Mouse (Mus musculus) left cerebral cortex, postnatal 25 days (tissue): ENCODE results near the gene Coro7. TPM values are rescaled to one million over a fixed set of nuclear protein-coding genes. Genes with fewer than 3 reads are reported as not detected.

Experiments
- DNase-seq, 2 experiments: peaks; one replicate each; pipeline ENCODE4 v3.0.0; 2022; ENCODE audit warnings: low spot score in 2 of 2, mixed read lengths in 1 of 2
- intact Hi-C: fragments of 180-260 bp; cut with DNase I; formaldehyde crosslinking; loops from one replicate; pipeline ENCODE4 v1.15.1; 2025
- total RNA-seq, 2 experiments: library from RNA; stranded (reverse); gene quantifications; 2 replicates each; pipeline ENCODE4 v1.2.3; 2021

Gene Coro7
- total RNA-seq, 2 experiments from 2014 or later = 82.0 to 92.7 TPM

DNA sequence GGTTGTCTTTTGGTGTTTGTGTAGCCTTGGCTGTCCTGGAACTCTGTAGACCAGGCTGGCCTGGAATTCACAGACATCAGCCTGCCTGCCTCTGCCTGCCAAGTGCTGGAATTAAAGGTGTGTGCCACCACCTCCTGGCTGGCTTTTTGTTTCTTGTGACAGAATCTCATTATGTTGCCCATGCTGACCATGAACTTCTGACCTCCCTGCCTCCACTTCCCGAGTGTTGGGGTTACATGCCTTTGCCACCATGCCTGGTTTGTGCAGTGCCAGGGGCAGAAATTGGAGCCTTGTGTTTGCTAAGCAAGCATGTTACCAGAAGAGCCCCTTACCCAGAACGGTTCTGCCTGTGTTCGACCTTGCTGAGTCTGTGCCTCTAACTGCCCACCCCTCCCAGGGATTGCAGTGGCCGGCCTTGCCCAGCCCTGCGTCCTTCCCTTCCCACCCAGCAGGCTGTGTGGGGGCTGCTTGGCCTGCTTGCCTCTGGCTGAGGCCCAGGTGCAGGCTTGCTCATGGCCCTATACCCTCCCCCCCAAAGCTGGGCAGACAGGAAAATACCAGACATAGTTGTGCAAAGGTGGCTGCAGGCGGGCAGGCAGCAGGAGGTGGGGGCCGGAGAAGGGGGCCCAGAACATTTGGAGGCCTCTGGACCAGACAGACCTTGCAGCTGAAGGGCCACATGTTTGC, 76.7 kb downstream of the Coro7 start:
- peak in 1 of 2 experiments; percentile 15 for DNase-seq
- intact Hi-C loops = no loop called here

DNA sequence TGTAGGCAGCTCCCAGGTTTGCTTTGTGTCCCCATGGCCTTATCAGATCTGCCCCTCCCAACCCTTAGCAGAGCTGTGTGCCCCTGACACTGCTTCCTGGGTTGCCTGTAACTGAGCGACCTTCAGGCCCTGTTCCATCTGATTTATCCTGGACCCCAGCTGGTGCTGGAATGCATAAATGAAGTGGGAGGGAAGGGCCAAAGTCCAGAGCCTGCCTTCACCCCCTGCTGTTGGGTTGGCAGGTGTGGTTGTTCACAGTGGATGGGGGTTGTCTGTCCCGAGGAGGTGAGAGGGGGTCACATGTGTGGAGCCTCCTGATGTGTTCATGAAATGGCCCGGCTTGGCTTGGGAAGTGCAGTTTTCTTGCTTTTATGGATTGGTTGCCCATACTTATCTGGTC, 77.4 kb downstream of the Coro7 start:
- no peak for DNase-seq
- intact Hi-C loops = no loop called here

DNA sequence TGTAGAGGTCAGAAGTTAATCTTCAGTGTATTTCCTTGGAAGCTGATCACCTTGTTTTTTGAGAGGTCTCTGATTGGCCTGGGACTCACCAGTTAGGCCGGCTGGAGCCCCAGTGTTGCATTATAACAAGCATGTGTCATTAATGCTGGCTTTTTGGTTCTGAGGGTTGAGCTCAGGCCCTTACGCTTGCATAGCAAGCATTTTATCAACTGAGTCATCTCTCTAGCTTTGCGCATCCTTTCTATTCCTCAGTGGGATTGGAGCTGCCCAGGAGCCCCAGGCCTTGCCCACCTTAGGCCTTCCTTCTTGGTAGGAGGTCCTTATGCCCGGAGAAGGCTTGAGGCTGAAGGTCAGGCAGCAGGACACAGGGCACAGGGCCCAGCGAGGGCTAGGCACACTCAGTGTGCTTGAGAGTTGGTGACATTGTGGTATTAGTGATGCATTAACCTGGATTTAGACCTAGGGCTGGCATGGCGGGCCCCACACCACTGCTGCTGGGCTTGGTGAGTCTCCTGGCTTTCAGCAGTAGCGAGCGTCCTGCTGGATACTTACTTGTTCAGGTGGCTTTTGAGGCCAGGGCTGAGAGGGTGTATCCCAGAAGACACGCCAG, 78.8 kb downstream of the Coro7 start:
- DNase-seq = no peak
- intact Hi-C loops = no loop called here

GRCm38 (mm10) chr16:4599616-4600015, 80.0 kb downstream of the Coro7 start:
- intact Hi-C loops = no loop called here
- DNase-seq = no peak

- intact Hi-C loops = no loop called here
These were observed 80.6 kb downstream of the Coro7 start for GRCm38 (mm10) chr16:4598891-4599543.

DNA sequence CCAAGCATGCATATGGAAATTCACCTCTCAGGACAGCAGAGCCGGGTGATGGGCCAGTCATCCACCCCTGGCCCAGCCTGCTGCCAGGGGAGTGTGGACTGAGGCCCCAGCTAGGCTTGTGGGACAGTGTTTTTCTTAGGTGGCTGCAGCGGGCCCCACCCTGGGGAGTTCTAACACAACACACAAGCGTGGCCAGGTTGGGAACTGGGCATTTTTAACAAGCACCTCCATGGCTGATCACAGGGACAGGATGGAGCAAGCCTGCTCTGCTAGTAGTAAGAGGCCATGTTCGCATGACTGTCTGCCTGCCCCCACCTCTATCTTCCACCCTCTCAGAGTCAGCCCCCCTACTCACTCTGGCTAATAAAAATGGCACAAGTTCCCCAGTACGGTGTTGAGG, 81.5 kb downstream of the Coro7 start:
- DNase-seq = no peak
- intact Hi-C loops = no loop called here

More at GRCm38 (mm10) chr16:4598891-4599543, 80.6 kb downstream of the Coro7 start:
- peak in 1 of 2 experiments; percentile 19 for DNase-seq

GRCm38 (mm10) chr16:4597296-4597695, 82.3 kb downstream of the Coro7 start:
- no peak for DNase-seq
- intact Hi-C loops = no loop called here

- no peak for DNase-seq
- intact Hi-C loops = no loop called here
These were observed 82.7 kb downstream of the Coro7 start for GRCm38 (mm10) chr16:4596836-4597235.

- intact Hi-C loops = no loop called here
- no peak for DNase-seq
These were observed 83.3 kb downstream of the Coro7 start for GRCm38 (mm10) chr16:4596141-4596728.

DNA sequence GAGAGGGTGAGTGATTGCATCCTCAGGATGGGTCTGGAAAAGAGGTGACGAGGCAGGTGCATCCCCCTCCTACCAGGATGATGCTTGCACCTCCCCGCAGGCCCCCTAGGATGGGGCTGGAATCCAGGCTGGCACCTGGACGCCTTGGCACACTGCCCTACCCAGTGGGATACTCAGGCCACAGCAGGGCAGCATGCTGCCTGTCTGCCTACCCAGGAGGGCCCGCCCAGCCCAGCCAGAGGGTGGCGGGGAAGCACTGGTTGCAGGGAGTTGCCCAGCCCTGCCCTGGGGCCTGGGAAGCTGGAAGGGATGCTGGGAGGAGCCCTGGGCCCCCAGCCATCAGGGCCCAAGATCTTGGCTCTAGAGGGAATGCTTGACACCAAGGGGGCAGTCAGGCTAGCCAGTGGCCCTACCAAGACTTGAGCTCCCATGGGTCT, 84.0 kb downstream of the Coro7 start:
- peak in 1 of 2 experiments; percentile 12 for DNase-seq
- intact Hi-C loops = no loop called here

GRCm38 (mm10) chr16:4594814-4595526, 84.6 kb downstream of the Coro7 start:
- intact Hi-C loops = no loop called here
- DNase-seq = no peak

DNA sequence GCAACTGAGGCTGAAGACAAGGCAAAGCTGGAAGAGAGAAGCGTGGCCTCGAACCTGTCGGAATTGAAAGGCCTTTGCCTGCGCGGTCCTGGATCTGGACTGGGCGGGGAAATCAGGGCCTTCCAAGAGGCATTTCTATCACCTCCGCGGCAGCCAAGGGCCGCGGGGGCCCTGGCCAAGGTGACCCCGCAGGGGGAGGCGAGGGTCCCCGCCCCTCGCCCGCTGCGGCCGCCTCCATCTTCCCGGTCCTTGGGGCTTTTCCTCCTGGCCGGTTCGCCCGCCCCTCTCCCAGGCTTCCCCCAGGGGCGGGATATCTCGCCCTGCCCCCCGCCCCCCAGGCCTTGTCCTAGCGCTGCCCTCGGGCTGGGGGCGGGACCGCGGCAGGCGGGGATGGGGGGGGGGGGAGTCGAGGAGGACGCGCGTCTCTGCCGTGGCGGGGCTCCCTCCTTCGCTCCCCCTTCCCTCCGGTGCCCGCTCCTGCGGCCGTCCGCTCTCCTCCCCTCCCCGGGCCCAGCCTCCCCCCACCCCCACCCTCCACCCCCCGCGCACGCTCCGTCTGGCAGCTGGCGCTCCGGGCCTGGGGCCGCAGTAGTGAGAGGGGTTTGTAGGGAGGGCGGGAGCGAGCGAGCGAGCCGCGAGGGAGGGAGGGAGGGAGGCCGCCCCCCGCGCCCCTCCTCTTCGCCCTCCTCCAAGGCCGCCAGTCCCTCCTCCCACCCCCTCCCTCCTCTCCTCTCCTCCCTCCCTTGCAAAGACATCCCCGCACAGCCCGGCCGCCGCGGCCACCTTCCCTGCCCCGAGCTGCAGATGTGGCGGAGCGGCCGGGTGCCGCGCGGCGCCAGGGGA, 85.4 kb downstream of the Coro7 start, which contains the start of gene Glis2:
Gene Glis2, plus strand, starts transcription at position 743 of the 843 bp plus-strand sequence.
- peak in 1 of 2 experiments; percentile 34 for DNase-seq
- intact Hi-C loops = no loop called here

DNA sequence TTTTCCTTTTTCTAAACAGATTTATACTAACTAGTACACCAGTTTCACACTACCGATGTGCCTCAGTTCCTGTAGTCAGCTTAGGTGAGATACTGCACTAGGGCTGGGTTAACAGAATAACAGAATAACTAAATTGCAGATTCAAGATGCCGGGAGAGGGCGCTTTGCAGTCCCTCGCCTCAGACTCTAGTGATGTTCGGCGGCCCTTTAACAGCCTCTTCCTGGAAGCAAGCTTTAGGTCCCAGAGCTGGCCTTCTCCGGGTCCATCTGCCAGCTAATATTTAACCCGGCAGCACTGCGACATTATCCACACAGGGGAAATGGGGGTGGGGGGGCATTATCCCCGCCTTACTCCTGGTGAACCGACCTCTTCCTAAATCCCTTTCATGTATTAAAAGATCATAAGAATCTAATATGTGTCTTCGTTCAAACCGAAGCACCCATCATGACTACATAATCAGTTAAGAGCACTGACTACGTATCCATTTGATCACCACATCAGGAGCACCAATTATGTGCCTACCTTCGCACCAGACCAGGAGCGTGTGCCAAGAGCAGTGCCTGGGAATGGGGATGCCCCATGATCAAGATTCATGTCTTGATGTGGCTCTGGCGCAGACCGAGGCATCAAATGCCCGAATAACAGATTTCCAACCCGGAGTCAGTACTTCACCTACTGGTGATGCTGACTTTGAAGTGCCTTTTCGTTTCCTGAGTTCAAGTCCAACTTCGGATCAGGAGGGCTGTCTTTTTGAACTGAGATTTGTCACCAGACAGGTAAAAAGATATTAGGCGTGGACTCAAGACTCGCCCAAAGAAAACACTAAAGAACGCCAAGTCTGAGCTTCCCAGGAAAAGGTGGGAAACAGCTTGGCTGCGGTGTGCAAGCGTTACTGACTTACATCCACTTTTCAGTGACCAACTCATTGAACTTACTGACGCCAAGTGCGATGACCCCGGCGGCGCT, 86.4 kb downstream of the Coro7 start:
- intact Hi-C loops = no loop called here
- DNase-seq = peak in 1 of 2 experiments; percentile 68

DNA sequence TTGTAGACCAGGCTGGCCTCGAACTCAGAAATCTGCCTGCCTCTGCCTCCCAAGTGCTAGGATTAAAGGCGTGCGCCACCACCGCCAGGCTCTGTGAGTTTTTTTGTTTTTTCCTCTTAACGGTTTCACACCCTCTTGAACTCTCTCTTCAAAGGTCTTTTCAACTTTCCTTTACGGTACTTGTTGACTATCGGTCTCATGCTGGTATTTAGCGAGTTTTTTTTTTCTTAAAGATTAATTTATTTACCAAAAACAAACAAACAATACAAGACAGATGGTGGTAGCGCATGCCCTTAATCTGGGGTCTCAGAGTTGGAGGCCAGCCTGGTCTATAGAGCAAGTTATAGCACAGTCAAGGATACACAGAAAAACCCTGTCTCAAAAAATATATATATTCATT, 89.3 kb downstream of the Coro7 start:
- intact Hi-C loops = no loop called here
- DNase-seq = no peak

DNA sequence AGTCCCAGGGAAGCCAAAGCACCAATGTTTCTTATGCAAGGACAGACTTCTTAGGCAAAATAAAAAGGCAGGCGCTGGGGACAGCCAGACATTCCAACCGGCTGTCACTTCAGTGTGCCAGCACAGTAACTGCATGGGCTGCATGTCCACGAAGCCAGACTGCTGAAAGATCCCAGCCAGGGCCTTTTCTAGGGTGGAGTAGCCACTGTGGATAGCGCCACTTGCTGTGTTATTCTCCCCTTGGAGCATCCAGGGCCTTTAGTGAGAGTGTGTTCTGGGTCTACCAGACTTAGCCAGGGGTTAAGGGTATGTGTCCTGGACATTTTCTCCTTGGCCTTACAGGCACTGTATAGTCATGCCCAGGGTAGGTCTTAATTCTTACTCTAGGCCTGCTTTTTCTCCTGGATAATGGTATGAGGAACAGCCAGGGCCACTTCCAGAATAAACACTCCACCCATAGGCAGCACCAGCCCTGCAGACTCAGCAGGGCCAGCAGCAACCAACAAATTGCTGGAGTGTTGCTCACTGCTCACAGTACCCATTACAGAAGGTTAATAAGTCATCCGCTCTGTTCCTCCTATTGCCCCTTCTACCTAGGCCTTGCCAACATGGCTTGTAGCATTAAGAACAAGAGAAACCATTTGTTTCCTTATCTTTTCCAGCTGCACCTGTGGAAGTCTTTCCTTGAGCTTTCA, 91.9 kb downstream of the Coro7 start:
- intact Hi-C loops = no loop called here
- DNase-seq = no peak

DNA sequence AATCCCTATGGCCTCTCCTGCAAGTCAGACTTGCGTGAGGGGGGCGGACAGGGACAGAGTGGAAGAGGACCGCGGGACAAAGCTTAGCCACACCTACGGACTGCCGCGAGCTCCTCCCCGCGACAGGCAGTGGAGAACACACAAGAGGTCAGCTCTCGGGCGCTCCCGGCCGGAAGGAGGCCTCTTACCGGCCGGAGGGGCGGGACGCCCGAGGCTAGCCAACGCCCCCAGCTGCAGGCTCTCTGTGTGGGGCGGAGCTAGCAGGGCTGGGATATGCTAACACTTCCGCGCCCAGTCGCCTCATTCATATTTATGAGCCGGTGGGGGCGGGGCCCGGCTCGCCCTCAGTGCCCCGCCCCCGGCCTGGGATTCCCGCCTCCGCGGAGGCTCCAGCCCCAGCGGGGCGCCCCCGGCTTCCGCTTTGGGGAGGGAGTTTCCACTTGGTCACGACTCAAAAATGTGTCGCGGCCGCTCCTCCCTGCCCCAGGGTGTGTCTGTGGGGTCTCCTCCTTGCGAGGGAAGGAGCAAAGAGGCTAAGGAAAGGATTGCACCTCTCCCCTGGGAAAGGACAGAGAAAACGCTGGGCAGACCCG, 93.0 kb downstream of the Coro7 start:
- peak; percentile 87 to 92 for DNase-seq
- intact Hi-C loops = no loop called here
